Mouse (Mus musculus) thymus, adult 2 months (tissue): ENCODE measurements around the gene Pla2g7.

Experiments used
- CTCF ChIP-seq: fragments of 200-500 bp; IDR thresholded peaks from 2 replicates; pipeline ENCODE4 v1.5.1; 2012; ENCODE audit warnings: mild to moderate bottlenecking, control low read depth, low read length, moderate library complexity, borderline replicate concordance; ENCODE audit not compliant: control insufficient read depth, poor library complexity, insufficient read depth; ENCODE audit errors: extremely low read depth
- POLR2A ChIP-seq: fragments of 200-500 bp; IDR thresholded peaks from 2 replicates; pipeline ENCODE4 v1.6.1; 2012; ENCODE audit warnings: mild to moderate bottlenecking, low read length, control low read depth, moderate library complexity; ENCODE audit not compliant: control insufficient read depth, poor library complexity, insufficient read depth; ENCODE audit errors: extremely low read depth

DNA sequence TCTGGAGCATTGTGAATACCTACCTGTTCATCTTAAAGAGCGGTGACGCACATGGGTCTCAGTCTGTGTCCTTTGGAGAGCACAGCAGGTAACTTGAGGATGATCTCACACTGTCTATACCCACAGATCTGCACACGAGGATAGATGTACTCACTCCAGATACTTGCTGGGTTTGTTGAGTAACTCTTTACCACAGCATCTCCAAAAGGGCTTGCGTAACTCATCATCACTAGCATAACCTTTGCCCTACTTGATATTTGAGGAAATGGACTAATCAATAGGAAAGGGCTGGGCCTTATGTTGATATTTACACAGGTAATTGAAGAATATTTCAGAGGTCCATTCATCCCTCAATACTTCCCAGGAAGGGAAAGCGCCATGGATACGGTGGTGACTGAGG, 21.9 kb downstream of the Pla2g7 start:
- TF ChIP-seq CTCF, result no peak
- no peak for TF ChIP-seq POLR2A
